Mouse (Mus musculus): ENCODE measurements around the gene Nms.

DNA sequence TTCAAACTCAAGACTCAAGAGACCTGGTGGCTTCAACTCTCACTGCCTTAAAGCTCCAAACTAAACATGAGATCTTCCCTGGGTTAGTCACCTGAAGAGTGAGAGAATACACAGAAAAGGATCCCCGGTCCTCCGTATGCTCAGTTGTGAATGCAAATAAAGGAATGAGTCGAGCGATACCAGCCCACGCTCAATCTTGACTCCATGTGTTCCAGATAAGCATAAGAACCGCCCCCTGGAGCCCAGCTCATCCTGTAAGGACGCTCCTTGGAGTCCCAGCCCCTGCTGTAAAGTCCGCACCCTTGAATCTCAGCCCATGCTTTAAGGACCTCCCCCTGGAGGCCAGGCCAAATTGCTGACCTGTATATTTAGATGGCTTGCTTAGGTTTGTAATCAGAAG lies 8.2 kb upstream of the Nms start:
- TF ChIP-seq POLR2A (IDR thresholded peaks at IDR 0.05; ENCODE audit: insufficient read depth, low read depth, low read length) (no peak), CTCF (IDR thresholded peaks at IDR 0.05; ENCODE audit: insufficient read depth, low read depth, low read length) (no peak)

Data from olfactory bulb, adult 2 months (tissue).